Mouse (Mus musculus): ENCODE measurements at regions not wholly inside any gene's neighbourhood (a gene's known extent, or its start where the extent isn't known, plus 50 kb on each side); places are given as distances from the start of the nearest gene placed in this dataset.

GRCm38 (mm10) chr5:64682326-64682845 lies 120.8 kb upstream of the Klf3 start:
- no peak for TF ChIP-seq CTCF (IDR thresholded peaks at IDR 0.05; ENCODE audit: control insufficient read depth, insufficient read depth, insufficient read length)
- TF ChIP-seq FOSL1 (IDR thresholded peaks at IDR 0.05; ENCODE audit: insufficient read depth, low read length, poor library complexity, severe bottlenecking), result no peak
- TF ChIP-seq USF1 (IDR thresholded peaks at IDR 0.05; ENCODE audit: low read depth), result no peak
- TF ChIP-seq MAX (IDR thresholded peaks at IDR 0.05), result no peak
- TF ChIP-seq MYOD1 (IDR thresholded peaks at IDR 0.05; ENCODE audit: control insufficient read depth, insufficient read length, low read depth), result no peak
- TF ChIP-seq MYOG (IDR thresholded peaks at IDR 0.05; ENCODE audit: control insufficient read depth, extremely low read depth, insufficient read length), result no peak
- no peak for TF ChIP-seq CEBPB (IDR thresholded peaks at IDR 0.05; ENCODE audit: low read depth)
- Histone ChIP-seq H3K27me3 (ENCODE audit: control insufficient read depth, insufficient read depth, insufficient read length) (no peaks in the 10 kb centered on the region), H3K79me2 (ENCODE audit: control insufficient read depth, insufficient read depth) (no peaks in the 10 kb centered on the region), H3K79me3 (ENCODE audit: low read depth) (no peaks in the 10 kb centered on the region), H3K4me3 (ENCODE audit: insufficient read depth, poor library complexity, severe bottlenecking) (no peak overlapping the region), H3ac (ENCODE audit: control insufficient read depth, insufficient read length, low read depth) (no peak overlapping the region), H3K36me3 (ENCODE audit: control insufficient read depth, insufficient read depth) (no peaks in the 10 kb centered on the region)

- no peaks in the 10 kb centered on the region for H3K27me3 ChIP-seq (ENCODE audit: control insufficient read depth, insufficient read depth, insufficient read length)
- no peaks in the 10 kb centered on the region for H3K79me2 ChIP-seq (ENCODE audit: control insufficient read depth, insufficient read depth)
- no peak overlapping the region for H3ac ChIP-seq (ENCODE audit: control insufficient read depth, insufficient read length, low read depth)
- TF ChIP-seq FOSL1 (IDR thresholded peaks at IDR 0.05; ENCODE audit: insufficient read depth, low read length, poor library complexity, severe bottlenecking) (no peak), CEBPB (IDR thresholded peaks at IDR 0.05; ENCODE audit: low read depth) (no peak), MAX (IDR thresholded peaks at IDR 0.05) (no peak), CTCF (IDR thresholded peaks at IDR 0.05; ENCODE audit: control insufficient read depth, insufficient read depth, insufficient read length) (no peak), MYOD1 (IDR thresholded peaks at IDR 0.05; ENCODE audit: control insufficient read depth, insufficient read length, low read depth) (no peak), USF1 (IDR thresholded peaks at IDR 0.05; ENCODE audit: low read depth) (no peak), MYOG (IDR thresholded peaks at IDR 0.05; ENCODE audit: control insufficient read depth, extremely low read depth, insufficient read length) (no peak)
- H3K4me3 ChIP-seq (ENCODE audit: insufficient read depth, poor library complexity, severe bottlenecking), result no peak overlapping the region
- H3K36me3 ChIP-seq (ENCODE audit: control insufficient read depth, insufficient read depth), result no peaks in the 10 kb centered on the region
- H3K79me3 ChIP-seq (ENCODE audit: low read depth), result no peaks in the 10 kb centered on the region
Observed at GRCm38 (mm10) chr5:64683419-64683818, 119.8 kb upstream of the Klf3 start.

GRCm38 (mm10) chr5:64684275-64684674 lies 118.9 kb upstream of the Klf3 start:
- H3ac ChIP-seq (ENCODE audit: control insufficient read depth, insufficient read length, low read depth), result no peak overlapping the region
- no peaks in the 10 kb centered on the region for H3K36me3 ChIP-seq (ENCODE audit: control insufficient read depth, insufficient read depth)
- no peak overlapping the region for H3K4me3 ChIP-seq (ENCODE audit: insufficient read depth, poor library complexity, severe bottlenecking)
- H3K79me3 ChIP-seq (ENCODE audit: low read depth), result no peaks in the 10 kb centered on the region
- TF ChIP-seq FOSL1 (IDR thresholded peaks at IDR 0.05; ENCODE audit: insufficient read depth, low read length, poor library complexity, severe bottlenecking) (no peak), CEBPB (IDR thresholded peaks at IDR 0.05; ENCODE audit: low read depth) (no peak), MAX (IDR thresholded peaks at IDR 0.05) (no peak), MYOD1 (IDR thresholded peaks at IDR 0.05; ENCODE audit: control insufficient read depth, insufficient read length, low read depth) (no peak), CTCF (IDR thresholded peaks at IDR 0.05; ENCODE audit: control insufficient read depth, insufficient read depth, insufficient read length) (no peak), MYOG (IDR thresholded peaks at IDR 0.05; ENCODE audit: control insufficient read depth, extremely low read depth, insufficient read length) (no peak), USF1 (IDR thresholded peaks at IDR 0.05; ENCODE audit: low read depth) (no peak)
- H3K27me3 ChIP-seq (ENCODE audit: control insufficient read depth, insufficient read depth, insufficient read length), result no peaks in the 10 kb centered on the region
- H3K79me2 ChIP-seq (ENCODE audit: control insufficient read depth, insufficient read depth), result no peaks in the 10 kb centered on the region

GRCm38 (mm10) chr5:64690148-64690547 lies 113.0 kb upstream of the Klf3 start:
- no peaks in the 10 kb centered on the region for H3K79me3 ChIP-seq (ENCODE audit: low read depth)
- H3ac ChIP-seq (ENCODE audit: control insufficient read depth, insufficient read length, low read depth), result no peak overlapping the region
- H3K79me2 ChIP-seq (ENCODE audit: control insufficient read depth, insufficient read depth), result no peaks in the 10 kb centered on the region
- no peak overlapping the region for H3K4me3 ChIP-seq (ENCODE audit: insufficient read depth, poor library complexity, severe bottlenecking)
- H3K27me3 ChIP-seq (ENCODE audit: control insufficient read depth, insufficient read depth, insufficient read length), result no peaks in the 10 kb centered on the region
- no peak for TF ChIP-seq MYOG (IDR thresholded peaks at IDR 0.05; ENCODE audit: control insufficient read depth, extremely low read depth, insufficient read length)
- no peak for TF ChIP-seq MYOD1 (IDR thresholded peaks at IDR 0.05; ENCODE audit: control insufficient read depth, insufficient read length, low read depth)
- TF ChIP-seq USF1 (IDR thresholded peaks at IDR 0.05; ENCODE audit: low read depth), result no peak
- TF ChIP-seq CEBPB (IDR thresholded peaks at IDR 0.05; ENCODE audit: low read depth), result no peak
- no peak for TF ChIP-seq CTCF (IDR thresholded peaks at IDR 0.05; ENCODE audit: control insufficient read depth, insufficient read depth, insufficient read length)
- no peak for TF ChIP-seq FOSL1 (IDR thresholded peaks at IDR 0.05; ENCODE audit: insufficient read depth, low read length, poor library complexity, severe bottlenecking)
- TF ChIP-seq MAX (IDR thresholded peaks at IDR 0.05), result no peak
- H3K36me3 ChIP-seq (ENCODE audit: control insufficient read depth, insufficient read depth), result no peaks in the 10 kb centered on the region

- Histone ChIP-seq H3K79me3 (ENCODE audit: low read depth) (no peaks in the 10 kb centered on the region), H3K27me3 (ENCODE audit: control insufficient read depth, insufficient read depth, insufficient read length) (no peaks in the 10 kb centered on the region), H3K4me3 (ENCODE audit: insufficient read depth, poor library complexity, severe bottlenecking) (no peak overlapping the region), H3K36me3 (ENCODE audit: control insufficient read depth, insufficient read depth) (no peaks in the 10 kb centered on the region), H3K79me2 (ENCODE audit: control insufficient read depth, insufficient read depth) (no peaks in the 10 kb centered on the region), H3ac (ENCODE audit: control insufficient read depth, insufficient read length, low read depth) (no peak overlapping the region)
- TF ChIP-seq MAX (IDR thresholded peaks at IDR 0.05) (no peak), CTCF (IDR thresholded peaks at IDR 0.05; ENCODE audit: control insufficient read depth, insufficient read depth, insufficient read length) (no peak), MYOG (IDR thresholded peaks at IDR 0.05; ENCODE audit: control insufficient read depth, extremely low read depth, insufficient read length) (no peak), CEBPB (IDR thresholded peaks at IDR 0.05; ENCODE audit: low read depth) (no peak), MYOD1 (IDR thresholded peaks at IDR 0.05; ENCODE audit: control insufficient read depth, insufficient read length, low read depth) (no peak), USF1 (IDR thresholded peaks at IDR 0.05; ENCODE audit: low read depth) (no peak), FOSL1 (IDR thresholded peaks at IDR 0.05; ENCODE audit: insufficient read depth, low read length, poor library complexity, severe bottlenecking) (no peak)
Observed at GRCm38 (mm10) chr5:64691406-64692100, 111.6 kb upstream of the Klf3 start.
